Mouse (Mus musculus) cerebellum, adult 2 months (tissue): ENCODE measurements around the gene Olfr891.

Experiments used
- CTCF ChIP-seq: fragments of 200-500 bp; IDR thresholded peaks from 2 replicates; pipeline ENCODE4 v1.5.1; 2011; ENCODE audit warnings: low read depth, mild to moderate bottlenecking, control low read depth, low read length, moderate library complexity, borderline replicate concordance; ENCODE audit not compliant: insufficient read depth
- POLR2A ChIP-seq: fragments of 200-500 bp; IDR thresholded peaks from 2 replicates; pipeline ENCODE4 v1.6.1; 2011; ENCODE audit warnings: low read length, control low read depth, borderline replicate concordance; ENCODE audit not compliant: insufficient read depth

DNA sequence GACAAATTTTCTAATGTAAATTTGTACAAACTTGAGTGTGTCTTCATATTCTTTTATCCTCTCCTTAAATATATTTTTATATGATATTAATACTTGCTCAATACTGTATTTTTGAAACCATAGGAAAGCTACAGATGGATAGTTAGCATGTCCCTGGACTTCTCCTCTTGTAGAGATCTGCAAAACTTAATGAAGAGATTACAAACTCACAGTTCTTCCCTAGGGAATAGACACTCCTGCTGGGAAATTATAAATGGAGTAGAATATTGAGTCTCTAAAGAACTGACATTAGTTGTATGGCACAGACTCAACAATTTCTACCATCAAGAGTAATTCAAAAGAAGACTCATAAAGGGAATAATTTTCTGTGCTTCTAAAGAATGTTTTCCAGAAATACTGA, 37.1 kb upstream of the Olfr891 start, which contains the start of gene Olfr894:
- TF ChIP-seq POLR2A = no peak
- TF ChIP-seq CTCF = no peak
